Mouse (Mus musculus) bone marrow macrophage, adult 2 months (primary cell): ENCODE data around the gene Olfr572.

Source experiments
- CTCF ChIP-seq: IDR thresholded peaks from 2 replicates; pipeline ENCODE4 v1.5.1; 2012; ENCODE audit warnings: low read depth, mild to moderate bottlenecking, low read length, moderate library complexity
- POLR2A ChIP-seq: IDR thresholded peaks from 2 replicates; pipeline ENCODE4 v1.6.1; 2012; ENCODE audit warnings: mild to moderate bottlenecking, low read depth, low read length, borderline replicate concordance

DNA sequence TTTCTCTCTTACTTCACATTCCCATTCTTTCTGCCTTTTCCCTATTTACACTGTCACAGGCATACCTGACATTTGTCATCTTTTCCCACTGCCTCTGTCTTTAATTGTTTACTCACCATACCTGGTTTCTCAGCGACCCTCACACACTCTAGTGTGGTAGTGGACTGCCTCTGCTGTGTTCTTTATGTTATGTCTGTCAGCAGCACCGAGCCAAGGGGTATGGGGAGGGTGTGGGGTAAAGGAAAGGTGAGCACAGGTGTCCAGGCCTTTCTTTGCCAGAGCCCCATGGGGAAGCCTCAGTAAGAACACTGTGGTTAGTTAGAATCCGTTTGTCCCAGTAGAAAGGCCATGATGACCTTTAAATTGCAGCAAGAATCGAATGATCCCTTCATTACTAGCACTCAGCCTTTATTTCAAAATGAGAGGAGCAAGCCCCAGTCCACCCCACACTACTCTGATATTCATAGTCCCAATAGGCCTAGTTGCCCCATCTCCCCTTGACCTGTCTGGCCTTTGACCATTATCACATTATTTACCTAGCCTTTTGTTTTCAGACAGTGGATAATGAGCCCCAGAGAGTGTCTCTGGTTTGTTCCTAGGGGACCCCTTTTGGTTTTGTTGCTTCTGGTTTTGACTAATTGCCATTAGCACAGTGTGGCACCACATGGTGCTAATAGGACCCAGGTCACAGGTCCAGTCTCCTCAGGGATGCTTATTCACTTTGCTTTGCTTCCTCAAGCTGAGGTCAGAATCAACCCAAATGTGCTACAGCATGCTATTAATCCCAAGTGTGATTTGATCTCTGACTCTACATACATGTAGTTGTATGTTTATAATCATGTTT lies 7.0 kb upstream of the Olfr572 start, which contains the start of gene Olfr571:
- TF ChIP-seq CTCF = no peak
- TF ChIP-seq POLR2A = no peak
